In genomic region chr5:92117823-92118403, GRCm38 (mm10) we compare ENCODE assay signal across 9 mouse cellular contexts. TPM values are rescaled to one million over a fixed set of nuclear protein-coding genes. Genes with fewer than 3 reads are reported as not detected.
DNase-seq lines count a peak whose midpoint lies in the region; ATAC-seq lines count a peak whose summit lies in the region.
"Had no signal": no experiment of that assay in that cellular context is flagged by ENCODE, and none has a peak within 500 bp of the region (broad histone marks: within the 10 kb centered on the region; RNA-seq: fewer than 3 reads in every experiment).

No protein-coding gene starts in this region.

- peaks cover 2% of the 10 kb centered on the region for H3K4me1 ChIP-seq in hindbrain, embryonic 13.5 days (replicated peaks)

- peaks cover 6% of the 10 kb centered on the region; the same call in 1 of the 2 replicates for H3K27me3 ChIP-seq in hindbrain, embryonic 13.5 days

- H3K27ac ChIP-seq in hindbrain, embryonic 13.5 days, result no peak overlapping the region
- H3K27ac ChIP-seq: macrophage had no signal

- H3K9me3 ChIP-seq in hindbrain, embryonic 13.5 days, result no peaks in the 10 kb centered on the region

- 59% methylated on average over 12 of the region's 12 CpGs for WGBS in hindbrain, embryonic 13.5 days

- H3K36me3 ChIP-seq in hindbrain, embryonic 13.5 days, result peaks cover 19% of the 10 kb centered on the region

- peak; percentile 94 for DNase-seq in MN1 (ENCODE audit: low spot score)
- peak; percentile 79 for DNase-seq in cerebellum, adult 11-12 months
- peak; percentile 34 to 46 for DNase-seq in frontal cortex, postnatal 10 days (ENCODE audit: low spot score in 2 of 2)
- peak; percentile 82 for DNase-seq in layer of hippocampus, adult 9-11 months
- DNase-seq in lung, postnatal 25 days (ENCODE audit: low spot score), result peak; percentile 77
- peak; percentile 57 for DNase-seq in retina, postnatal 7 days (ENCODE audit: low read depth, low spot score)
- peak; percentile 58 to 75 for DNase-seq in urinary bladder, postnatal 36 days (ENCODE audit: low spot score in 2 of 2)

- no peak overlapping the region for H3K4me2 ChIP-seq in hindbrain, embryonic 13.5 days

- no peak overlapping the region for H3K4me3 ChIP-seq in hindbrain, embryonic 13.5 days

- ATAC-seq in hindbrain, embryonic 13.5 days (ENCODE audit: low FRiP score), result 0 out of 2 replicates have a peak, but pooled peaks have one; percentile 62

- no peak overlapping the region for H3K9ac ChIP-seq in hindbrain, embryonic 13.5 days

RNA-seq across cellular contexts. Expression of gene Uso1, which starts 19.8 kb away (rescaled TPM):
- 43.9 and 44.6 TPM in 2 replicates for polyA plus RNA-seq in hindbrain, embryonic 13.5 days (2015; fragmentation: Nextera tagmentation; extraction: Ambion mirVana)

RNA-seq across cellular contexts. Expression of gene G3bp2, which starts 34.4 kb away (rescaled TPM):
- 425 and 430 TPM in 2 replicates for polyA plus RNA-seq in hindbrain, embryonic 13.5 days (2015; fragmentation: Nextera tagmentation; extraction: Ambion mirVana)

Comparison
In these comparisons a context has a peak if more than half of its experiments do, and no peak if none do; other contexts are left out.
1. DNase-seq: peak in every context shown above with its lines; median percentile 94 in MN1; 82 in layer of hippocampus, adult 9-11 months; 79 in cerebellum, adult 11-12 months; 77 in lung, postnatal 25 days; 66 in urinary bladder, postnatal 36 days; 57 in retina, postnatal 7 days; 40 in frontal cortex, postnatal 10 days.